Mouse (Mus musculus) lung, postnatal 0 days (tissue): ENCODE measurements around the gene Gm49354. TPM values are rescaled to one million over a fixed set of nuclear protein-coding genes. Genes with fewer than 3 reads are reported as not detected.

Experiments used
- ATAC-seq: fragments of 200-750 bp; cut with Nextera tagmentation; 2 replicates; pipeline ENCODE4 v1.8.0; 2017; ENCODE audit warnings: moderate library complexity
- DNase-seq: peaks from one replicate; pipeline ENCODE4 v3.0.0-alpha.2; 2016; ENCODE audit warnings: low spot score
- H3K27ac ChIP-seq: fragments of 300-500 bp; sonication (generic); 2 replicates; pipeline ENCODE4 v1.5.1; 2014; ENCODE audit warnings: antibody characterized with exemption, mild to moderate bottlenecking, low read length, mixed read lengths
- H3K27me3 ChIP-seq: fragments of 300-500 bp; sonication (generic); replicated peaks from 2 replicates; pipeline ENCODE4 v1.6.1; 2014; ENCODE audit warnings: low read length, mixed read lengths; ENCODE audit not compliant: insufficient read depth
- H3K36me3 ChIP-seq: fragments of 300-500 bp; sonication (generic); 2 replicates; pipeline ENCODE4 v1.6.1; 2014; ENCODE audit warnings: low read length, mixed read lengths; ENCODE audit not compliant: insufficient read depth
- H3K4me1 ChIP-seq: fragments of 300-500 bp; sonication (generic); 2 replicates; pipeline ENCODE4 v1.6.1; 2014; ENCODE audit warnings: antibody characterized with exemption, low read depth, low read length, mixed read lengths; ENCODE audit not compliant: insufficient read depth
- H3K4me2 ChIP-seq: fragments of 300-500 bp; sonication (generic); replicated peaks from 2 replicates; pipeline ENCODE4 v1.6.1; 2014; ENCODE audit warnings: low read depth, mild to moderate bottlenecking, low read length, moderate library complexity, mixed read lengths
- H3K4me3 ChIP-seq: fragments of 300-500 bp; sonication (generic); 2 replicates; pipeline ENCODE4 v1.5.1; 2014; ENCODE audit warnings: low read depth, low read length
- H3K9ac ChIP-seq: fragments of 300-500 bp; sonication (generic); replicated peaks from 2 replicates; pipeline ENCODE4 v1.6.1; 2014; ENCODE audit warnings: low read depth, mild to moderate bottlenecking
- H3K9me3 ChIP-seq: fragments of 300-500 bp; sonication (generic); 2 replicates; pipeline ENCODE4 v1.6.1; 2016; ENCODE audit warnings: low read length, mixed read lengths
- CTCF ChIP-seq: IDR thresholded peaks from 2 replicates; pipeline ENCODE4 v1.5.1; 2016; ENCODE audit warnings: antibody characterized with exemption, mild to moderate bottlenecking
- EP300 ChIP-seq: IDR thresholded peaks from 2 replicates; pipeline ENCODE4 v1.6.1; 2016; ENCODE audit warnings: antibody characterized with exemption, mild to moderate bottlenecking, control low read depth
- WGBS: fragments of 180-500 bp; shearing (Covaris S2); extraction: QIAGEN DNeasy Blood & Tissue Kit; methylation state at CpG from one replicate; pipeline ENCODE4 v1.1.7; 2014; 5-methylcytosine and 5-hydroxymethylcytosine counted together
- polyA plus RNA-seq: library from polyadenylated mRNA; unstranded; fragments of >200 nt; fragmentation: Nextera tagmentation; extraction: Ambion mirVana; gene quantifications from 2 replicates; pipeline ENCODE4 v1.2.1, GENCODE M21; 2015

Gm49354 gene
- polyA plus RNA-seq, 1 experiment from 2014 or later: not detected

- DNase-seq (peak; percentile 29), ATAC-seq (peak; percentile 72)
- no peak overlapping the region for H3K4me2 ChIP-seq
- H3K4me3 ChIP-seq: no peak overlapping the region
- peaks cover 20% of the 10 kb centered on the region; the same call in 1 of the 2 replicates for H3K36me3 ChIP-seq
- no peaks in the 10 kb centered on the region for H3K4me1 ChIP-seq
- 72% methylated on average over 7 of the region's 7 CpGs for WGBS
- no peaks in the 10 kb centered on the region for H3K9me3 ChIP-seq
- H3K27me3 ChIP-seq: no peaks in the 10 kb centered on the region
- no peak for TF ChIP-seq EP300
- no peak overlapping the region; the same call in 1 of the 2 replicates for H3K27ac ChIP-seq
- no peak overlapping the region for H3K9ac ChIP-seq
Measured at GRCm38 (mm10) chr13:59756906-59757305, 25.1 kb downstream of the Gm49354 start.

- no peak for ATAC-seq
Measured at GRCm38 (mm10) chr13:59750310-59750709, 31.7 kb downstream of the Gm49354 start.

GRCm38 (mm10) chr13:59746711-59747110 lies 35.3 kb downstream of the Gm49354 start, which contains the start of gene 1700014D04Rik:
Gene 1700014D04Rik (minus strand): TSS chr13:59746752.
- Histone ChIP-seq H3K36me3 (no peaks in the 10 kb centered on the region), H3K27ac (no peak within 1 kb of the TSS), H3K9ac (no peak within 1 kb of the TSS), H3K27me3 (no peaks in the 10 kb centered on the region), H3K4me2 (no peak within 1 kb of the TSS), H3K9me3 (no peaks in the 10 kb centered on the region), H3K4me3 (no peak within 1 kb of the TSS), H3K4me1 (no peaks in the 10 kb centered on the region)
- DNase-seq (no peak), ATAC-seq (no peak)
- TF ChIP-seq CTCF (no peak), EP300 (no peak)
- 81% methylated on average over 9 of the region's 9 CpGs for WGBS

More at GRCm38 (mm10) chr13:59750310-59750709, 31.7 kb downstream of the Gm49354 start:
- no peak for TF ChIP-seq CTCF
- no peak for TF ChIP-seq EP300
- no peak overlapping the region for H3K9ac ChIP-seq
- H3K4me2 ChIP-seq: no peak overlapping the region
- H3K9me3 ChIP-seq: no peaks in the 10 kb centered on the region
- DNase-seq: no peak
- 79% methylated on average over 12 of the region's 12 CpGs for WGBS
- H3K4me3 ChIP-seq: no peak overlapping the region
- H3K27me3 ChIP-seq: no peaks in the 10 kb centered on the region
- no peak overlapping the region for H3K27ac ChIP-seq
- peaks cover 7% of the 10 kb centered on the region; the same call in 1 of the 2 replicates for H3K36me3 ChIP-seq
- H3K4me1 ChIP-seq: no peaks in the 10 kb centered on the region

- no peak overlapping the region for H3K27ac ChIP-seq
- H3K9ac ChIP-seq: no peak overlapping the region
- no peak for DNase-seq
- H3K36me3 ChIP-seq: no peaks in the 10 kb centered on the region
- WGBS: 63% methylated on average over 6 of the region's 6 CpGs
- no peaks in the 10 kb centered on the region for H3K27me3 ChIP-seq
- no peak overlapping the region for H3K4me3 ChIP-seq
- TF ChIP-seq CTCF: no peak
- H3K4me1 ChIP-seq: no peaks in the 10 kb centered on the region
- no peaks in the 10 kb centered on the region for H3K9me3 ChIP-seq
- no peak overlapping the region for H3K4me2 ChIP-seq
- 0 out of 2 replicates have a peak, but pooled peaks have one; percentile 46 for ATAC-seq
Measured at GRCm38 (mm10) chr13:59746164-59746563, 35.9 kb downstream of the Gm49354 start.

GRCm38 (mm10) chr13:59745462-59745861 lies 36.6 kb downstream of the Gm49354 start:
- Histone ChIP-seq H3K27me3 (no peaks in the 10 kb centered on the region), H3K36me3 (no peaks in the 10 kb centered on the region), H3K27ac (no peak overlapping the region), H3K4me2 (no peak overlapping the region), H3K4me3 (no peak overlapping the region), H3K9me3 (no peaks in the 10 kb centered on the region), H3K4me1 (no peaks in the 10 kb centered on the region), H3K9ac (no peak overlapping the region)
- TF ChIP-seq CTCF (no peak), EP300 (no peak)
- ATAC-seq: no peak
- WGBS: 66% methylated on average over 6 of the region's 6 CpGs
- DNase-seq: no peak

GRCm38 (mm10) chr13:59741697-59742096 lies 40.3 kb downstream of the Gm49354 start:
- Histone ChIP-seq H3K4me2 (no peak overlapping the region), H3K27me3 (no peaks in the 10 kb centered on the region), H3K27ac (no peak overlapping the region), H3K4me1 (no peaks in the 10 kb centered on the region), H3K9me3 (no peaks in the 10 kb centered on the region), H3K9ac (no peak overlapping the region), H3K36me3 (no peaks in the 10 kb centered on the region), H3K4me3 (no peak overlapping the region)
- peak; percentile 60 for TF ChIP-seq CTCF
- no peak for TF ChIP-seq EP300
- ATAC-seq (0 out of 2 replicates have a peak, but pooled peaks have one; percentile 23), DNase-seq (peak; percentile 39)
- 71% methylated on average over 10 of the region's 10 CpGs for WGBS

GRCm38 (mm10) chr13:59741096-59741495 lies 40.9 kb downstream of the Gm49354 start:
- WGBS: 70% methylated on average over 11 of the region's 11 CpGs
- no peaks in the 10 kb centered on the region for H3K4me1 ChIP-seq
- no peak overlapping the region for H3K9ac ChIP-seq
- H3K4me3 ChIP-seq: no peak overlapping the region
- H3K4me2 ChIP-seq: no peak overlapping the region
- H3K9me3 ChIP-seq: no peaks in the 10 kb centered on the region
- TF ChIP-seq CTCF (no peak), EP300 (no peak)
- ATAC-seq (no peak), DNase-seq (peak; percentile 33)
- H3K27me3 ChIP-seq: no peaks in the 10 kb centered on the region
- H3K36me3 ChIP-seq: no peaks in the 10 kb centered on the region
- no peak overlapping the region for H3K27ac ChIP-seq
